Mouse (Mus musculus): ENCODE measurements around the gene Btbd35f13.
"Not testable (repeated sequence)": the region's sequence is repeated elsewhere in the genome, so short reads cannot be mapped to it uniquely, and the experiment has no call there.

Btbd35f13 gene

DNA sequence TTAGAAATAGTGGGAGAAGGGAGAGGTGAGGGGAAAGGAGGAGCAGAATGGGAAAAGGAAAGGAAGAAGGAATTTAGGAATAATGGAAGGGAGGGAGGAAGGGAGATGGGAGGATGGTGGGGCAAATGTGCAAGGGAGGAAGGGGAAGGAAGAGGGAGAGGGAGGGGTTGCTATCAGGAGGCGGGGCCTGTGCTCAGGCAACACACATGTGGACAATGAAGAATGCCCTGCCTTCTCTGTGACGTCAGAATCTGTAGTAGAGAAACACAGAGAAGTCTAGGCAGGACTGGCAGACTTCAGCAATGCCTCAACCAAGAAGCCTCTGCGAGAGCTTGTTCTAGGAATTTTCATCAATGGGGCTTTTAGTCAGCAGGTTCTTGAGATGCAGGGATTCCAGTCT, at the start of gene Btbd35f13:
TSS of gene Btbd35f13 (plus strand) at position 301 of the 400 bp plus-strand sequence.
- DNase-seq (ENCODE audit: low read depth, low spot score) = not testable (repeated sequence)

DNA sequence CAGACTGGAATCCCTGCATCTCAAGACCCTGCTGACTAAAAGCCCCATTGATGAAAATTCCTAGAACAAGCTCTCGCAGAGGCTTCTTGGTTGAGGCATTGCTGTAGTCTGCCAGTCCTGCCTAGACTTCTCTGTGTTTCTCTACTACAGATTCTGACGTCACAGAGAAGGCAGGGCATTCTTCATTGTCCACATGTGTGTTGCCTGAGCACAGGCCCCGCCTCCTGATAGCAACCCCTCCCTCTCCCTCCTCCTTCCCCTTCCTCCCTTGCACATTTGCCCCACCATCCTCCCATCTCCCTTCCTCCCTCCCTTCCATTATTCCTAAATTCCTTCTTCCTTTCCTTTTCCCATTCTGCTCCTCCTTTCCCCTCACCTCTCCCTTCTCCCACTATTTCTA, 45.3 kb downstream of the Btbd35f13 start, which contains the start of gene Btbd35f14:
TSS of gene Btbd35f14 (minus strand) at position 101 of the 400 bp plus-strand sequence.
- DNase-seq (ENCODE audit: low read depth, low spot score) = not testable (repeated sequence)

Measured in 3T3-L1 (cell line).